Comparison of ENCODE assay signal across 19 mouse cellular contexts in genomic region chr3:54943067-54943810, GRCm38 (mm10). TPM values are rescaled to one million over a fixed set of nuclear protein-coding genes. Genes with fewer than 3 reads are reported as not detected.
DNase-seq lines count a peak whose midpoint lies in the region; ATAC-seq and TF ChIP-seq lines count a peak whose summit lies in the region.
"Had no signal": no experiment of that assay in that cellular context is flagged by ENCODE, and none has a peak within 500 bp of the region (broad histone marks: within the 10 kb centered on the region; RNA-seq: fewer than 3 reads in every experiment).

No protein-coding gene starts in this region.

- DNase-seq in heart, adult 18-20 months = peak; percentile 5 to 41
- no peak for DNase-seq in heart, postnatal 4 days
- DNase-seq in kidney, adult 11 months = peak; percentile 2
- peak; percentile 4 for DNase-seq in retina, embryonic 14.5 days (ENCODE audit: low spot score)
- DNase-seq in retina, postnatal 1 day = no peak
- peak; percentile 33 for DNase-seq in midbrain, postnatal 0 days (ENCODE audit: low spot score)
- DNase-seq in adrenal gland, postnatal 4 days (ENCODE audit: low spot score in 2 of 2) = no peak
- DNase-seq: adrenal gland, postnatal 10 days; cerebellum, adult 2 months; kidney, adult 8-10 months; thymus, postnatal 14 days had no signal

- H3K27me3 ChIP-seq in kidney, embryonic 15.5 days = no peaks in the 10 kb centered on the region
- H3K27me3 ChIP-seq in midbrain, postnatal 0 days (ENCODE audit: insufficient read depth, low read length) = no peaks in the 10 kb centered on the region
- H3K27me3 ChIP-seq: embryonic facial prominence, embryonic 12.5 days; liver, embryonic 12.5 days; lung, embryonic 15.5 days had no signal

- H3K27ac ChIP-seq in kidney, embryonic 15.5 days = no peak overlapping the region
- H3K27ac ChIP-seq in midbrain, postnatal 0 days (ENCODE audit: low read depth, low read length) = no peak overlapping the region
- H3K27ac ChIP-seq: embryonic facial prominence, embryonic 12.5 days; left cerebral cortex, adult 2 months; liver, embryonic 12.5 days; lung, embryonic 15.5 days; stomach, postnatal 0 days had no signal

- WGBS in kidney, embryonic 15.5 days = 78% methylated on average over 6 of the region's 6 CpGs
- 53% methylated on average over 6 of the region's 6 CpGs for WGBS in midbrain, postnatal 0 days

- H3K9me3 ChIP-seq in kidney, embryonic 15.5 days (replicated peaks) = no peaks in the 10 kb centered on the region
- H3K9me3 ChIP-seq in midbrain, postnatal 0 days (ENCODE audit: low read length) = no peaks in the 10 kb centered on the region
- H3K9me3 ChIP-seq: embryonic facial prominence, embryonic 12.5 days; liver, embryonic 12.5 days; lung, embryonic 15.5 days had no signal

- no peak overlapping the region for H3K9ac ChIP-seq in kidney, embryonic 15.5 days
- no peak overlapping the region for H3K9ac ChIP-seq in midbrain, postnatal 0 days (replicated peaks; ENCODE audit: low read length, poor library complexity, severe bottlenecking)
- H3K9ac ChIP-seq: embryonic facial prominence, embryonic 12.5 days; liver, embryonic 12.5 days; lung, embryonic 15.5 days had no signal

- H3K4me1 ChIP-seq in kidney, embryonic 15.5 days = no peaks in the 10 kb centered on the region
- no peaks in the 10 kb centered on the region for H3K4me1 ChIP-seq in midbrain, postnatal 0 days (ENCODE audit: insufficient read depth, low read length)
- H3K4me1 ChIP-seq: embryonic facial prominence, embryonic 12.5 days; liver, embryonic 12.5 days; lung, embryonic 15.5 days had no signal

- TF ChIP-seq CTCF in midbrain, postnatal 0 days (IDR thresholded peaks at IDR 0.05) = no peak

- no peak for ATAC-seq in kidney, embryonic 15.5 days (replicated peaks; ENCODE audit: low FRiP score)
- 0 out of 2 replicates have a peak, but pooled peaks have one; percentile 23 for ATAC-seq in midbrain, postnatal 0 days (ENCODE audit: low FRiP score)
- ATAC-seq: liver, embryonic 12.5 days had no signal

- no peak overlapping the region for H3K4me3 ChIP-seq in kidney, embryonic 15.5 days (replicated peaks)
- no peak overlapping the region for H3K4me3 ChIP-seq in midbrain, postnatal 0 days (ENCODE audit: low read depth, low read length)
- H3K4me3 ChIP-seq: embryonic facial prominence, embryonic 12.5 days; left cerebral cortex, adult 2 months; liver, embryonic 12.5 days; lung, embryonic 15.5 days had no signal

- H3K36me3 ChIP-seq in kidney, embryonic 15.5 days = no peaks in the 10 kb centered on the region
- H3K36me3 ChIP-seq in midbrain, postnatal 0 days (ENCODE audit: insufficient read depth, low read length) = no peaks in the 10 kb centered on the region
- H3K36me3 ChIP-seq: embryonic facial prominence, embryonic 12.5 days; liver, embryonic 12.5 days; lung, embryonic 15.5 days had no signal

- no peak overlapping the region for H3K4me2 ChIP-seq in kidney, embryonic 15.5 days
- no peak overlapping the region for H3K4me2 ChIP-seq in midbrain, postnatal 0 days (ENCODE audit: low read depth, low read length, poor library complexity, severe bottlenecking)
- H3K4me2 ChIP-seq: embryonic facial prominence, embryonic 12.5 days; liver, embryonic 12.5 days; lung, embryonic 15.5 days had no signal

RNA-seq across cellular contexts. Expression of gene Sertm1, which starts 27.6 kb away (rescaled TPM):
- total RNA-seq in heart, adult 18-20 months (2021) = under 1 TPM; 0.10 to 0.27 TPM
- under 1 TPM; 0.57 to 0.77 TPM for total RNA-seq in heart, postnatal 4 days (2021)
- polyA plus RNA-seq in kidney, embryonic 15.5 days (2015; fragmentation: Nextera tagmentation; extraction: Ambion mirVana) = 0.12 TPM in 1 of 2 replicates, not detected in the other
- 26.7 and 29.0 TPM in 2 replicates for total RNA-seq in midbrain, postnatal 0 days (2014; rRNA removed)
- polyA plus RNA-seq in midbrain, postnatal 0 days (2015; fragmentation: Nextera tagmentation; extraction: Ambion mirVana) = 1.9 and 2.0 TPM in 2 replicates
- under 1 TPM in 1 of 2 experiments, not detected in 1; 0.20 TPM for total RNA-seq in adrenal gland, postnatal 4 days (2021)
- total RNA-seq: adrenal gland, postnatal 10 days; gastrocnemius, postnatal 4 days; megakaryocyte progenitor cell, adult 5-6 weeks had no signal
- polyA plus RNA-seq: lung, embryonic 15.5 days; stomach, postnatal 0 days had no signal

Comparison
In these comparisons a context has a peak if more than half of its experiments do, and no peak if none do; other contexts are left out.
1. DNase-seq: peak in heart, adult 18-20 months (2 of 2), kidney, adult 11 months (single experiment), retina, embryonic 14.5 days (single experiment) and midbrain, postnatal 0 days (single experiment); none in heart, postnatal 4 days (single experiment), retina, postnatal 1 day (single experiment) and adrenal gland, postnatal 4 days (0 of 2).
2. RNA of gene Sertm1, which starts 27.6 kb away (total RNA-seq): 26.7 to 29.0 TPM in midbrain, postnatal 0 days; 0.57 to 0.77 TPM in heart, postnatal 4 days, 0.10 to 0.27 TPM in heart, adult 18-20 months and 0.20 TPM in adrenal gland, postnatal 4 days; every median in the first group is over 10 times any median in the second.